Mouse (Mus musculus) neural tube, embryonic 12.5 days (tissue): ENCODE measurements around the gene Calm5. TPM values are rescaled to one million over a fixed set of nuclear protein-coding genes. Genes with fewer than 3 reads are reported as not detected.
"Not testable (repeated sequence)": the region's sequence is repeated elsewhere in the genome, so short reads cannot be mapped to it uniquely, and the experiment has no call there.

ENCODE experiments used
- ATAC-seq: fragments of 200-750 bp; cut with Nextera tagmentation; 2 replicates; pipeline ENCODE4 v1.8.0; 2017; ENCODE audit warnings: low read depth, mild to moderate bottlenecking, moderate TSS enrichment, moderate library complexity; ENCODE audit not compliant: low FRiP score
- H3K27ac ChIP-seq: fragments of 300-500 bp; sonication (generic); 2 replicates; pipeline ENCODE4 v1.5.1; 2016
- H3K27me3 ChIP-seq: fragments of 300-500 bp; sonication (generic); replicated peaks from 2 replicates; pipeline ENCODE4 v1.6.1; 2016; ENCODE audit warnings: mild to moderate bottlenecking
- H3K36me3 ChIP-seq: fragments of 300-500 bp; sonication (generic); 2 replicates; pipeline ENCODE4 v1.6.1; 2016; ENCODE audit warnings: mild to moderate bottlenecking
- H3K4me1 ChIP-seq: fragments of 300-500 bp; sonication (generic); 2 replicates; pipeline ENCODE4 v1.6.1; 2016
- H3K4me2 ChIP-seq: fragments of 300-500 bp; sonication (generic); replicated peaks from 2 replicates; pipeline ENCODE4 v1.6.1; 2016; ENCODE audit warnings: mild to moderate bottlenecking
- H3K4me3 ChIP-seq: fragments of 300-500 bp; sonication (generic); 2 replicates; pipeline ENCODE4 v1.5.1; 2016
- H3K9ac ChIP-seq: fragments of 300-500 bp; sonication (generic); 2 replicates; pipeline ENCODE4 v1.6.1; 2016; ENCODE audit warnings: mild to moderate bottlenecking
- H3K9me3 ChIP-seq: fragments of 300-500 bp; sonication (generic); 2 replicates; pipeline ENCODE4 v1.6.1; 2016; ENCODE audit warnings: mild to moderate bottlenecking
- WGBS: fragments of 180-500 bp; shearing (Covaris S2); methylation state at CpG from one replicate; pipeline ENCODE4 v1.1.7; 2016; 5-methylcytosine and 5-hydroxymethylcytosine counted together
- polyA plus RNA-seq: library from polyadenylated mRNA; unstranded; fragments of >200 nt; fragmentation: Nextera tagmentation; extraction: Ambion mirVana; gene quantifications from 2 replicates; pipeline ENCODE4 v1.2.1, GENCODE M21; 2016

Calm5 gene
- polyA plus RNA-seq, 1 experiment from 2014 or later = not detected

GRCm38 (mm10) chr13:3833644-3834043, 20.3 kb upstream of the Calm5 start:
- ATAC-seq = not testable (repeated sequence)

GRCm38 (mm10) chr13:3837312-3837807, 16.6 kb upstream of the Calm5 start, which contains the start of gene Calm4:
Gene Calm4, plus strand, starts transcription at chr13:3837757.
- H3K9me3 ChIP-seq, H3K4me2 ChIP-seq, H3K27ac ChIP-seq, H3K4me1 ChIP-seq, H3K9ac ChIP-seq, H3K27me3 ChIP-seq, ATAC-seq, H3K4me3 ChIP-seq, H3K36me3 ChIP-seq: not testable (repeated sequence)

More at GRCm38 (mm10) chr13:3833644-3834043, 20.3 kb upstream of the Calm5 start:
- not testable (repeated sequence) for H3K4me3 ChIP-seq, H3K9ac ChIP-seq, H3K4me2 ChIP-seq, H3K27ac ChIP-seq, H3K27me3 ChIP-seq, H3K4me1 ChIP-seq, H3K36me3 ChIP-seq, H3K9me3 ChIP-seq

- not testable (repeated sequence) for H3K27me3 ChIP-seq, H3K9me3 ChIP-seq, H3K4me1 ChIP-seq, H3K36me3 ChIP-seq, H3K4me3 ChIP-seq, H3K4me2 ChIP-seq, H3K9ac ChIP-seq, H3K27ac ChIP-seq, ATAC-seq
Measured at GRCm38 (mm10) chr13:3840662-3841061, 13.3 kb upstream of the Calm5 start.

DNA sequence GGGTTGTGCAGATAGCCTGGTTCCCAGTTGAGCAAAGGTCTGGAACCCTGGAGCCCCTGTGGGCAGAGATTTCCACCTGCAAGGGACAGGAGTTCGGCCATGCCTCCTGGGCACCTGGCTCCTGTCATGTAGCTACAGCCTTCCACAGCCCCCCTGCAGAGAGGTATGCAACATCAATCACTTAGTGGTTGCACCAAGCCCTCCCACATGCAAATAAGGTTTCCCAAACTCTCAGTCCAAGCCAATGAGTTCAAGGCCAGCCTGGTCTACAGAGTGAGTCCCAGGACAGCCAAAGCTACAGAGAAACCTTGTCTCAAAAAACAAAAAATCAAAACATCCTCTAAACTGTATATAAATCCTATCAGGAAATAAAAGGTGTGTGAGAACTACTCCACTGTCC, 3.6 kb upstream of the Calm5 start:
- Histone ChIP-seq H3K4me2 (no peak overlapping the region), H3K9me3 (no peaks in the 10 kb centered on the region), H3K9ac (no peak overlapping the region), H3K36me3 (no peaks in the 10 kb centered on the region), H3K4me3 (no peak overlapping the region), H3K27ac (no peak overlapping the region), H3K4me1 (no peaks in the 10 kb centered on the region), H3K27me3 (no peaks in the 10 kb centered on the region)
- WGBS = 70% methylated on average over 1 of the region's 1 CpGs
- ATAC-seq = no peak

GRCm38 (mm10) chr13:3854856-3855255, 883 bp downstream of the Calm5 start:
- WGBS = 82% methylated on average over 2 of the region's 2 CpGs
- Histone ChIP-seq H3K27me3 (no peaks in the 10 kb centered on the region), H3K4me3 (no peak overlapping the region), H3K4me1 (no peaks in the 10 kb centered on the region), H3K9me3 (no peaks in the 10 kb centered on the region), H3K27ac (no peak overlapping the region), H3K36me3 (no peaks in the 10 kb centered on the region), H3K4me2 (no peak overlapping the region), H3K9ac (no peak overlapping the region)
- no peak for ATAC-seq

- Histone ChIP-seq H3K9ac (no peak overlapping the region), H3K9me3 (no peaks in the 10 kb centered on the region), H3K36me3 (no peaks in the 10 kb centered on the region), H3K27me3 (no peaks in the 10 kb centered on the region), H3K4me3 (no peak overlapping the region), H3K4me2 (no peak overlapping the region), H3K27ac (no peak overlapping the region), H3K4me1 (no peaks in the 10 kb centered on the region)
- 79% methylated on average over 1 of the region's 1 CpGs for WGBS
- ATAC-seq = no peak
Measured at GRCm38 (mm10) chr13:3856252-3856651, 2.3 kb downstream of the Calm5 start.

- Histone ChIP-seq H3K4me2 (no peak overlapping the region), H3K27ac (no peak overlapping the region), H3K4me3 (no peak overlapping the region), H3K4me1 (no peaks in the 10 kb centered on the region), H3K27me3 (no peaks in the 10 kb centered on the region), H3K9ac (no peak overlapping the region), H3K36me3 (no peaks in the 10 kb centered on the region), H3K9me3 (no peaks in the 10 kb centered on the region)
- WGBS = 93% methylated on average over 8 of the region's 8 CpGs
- ATAC-seq = no peak
Measured at GRCm38 (mm10) chr13:3861251-3861650, 7.3 kb downstream of the Calm5 start.

DNA sequence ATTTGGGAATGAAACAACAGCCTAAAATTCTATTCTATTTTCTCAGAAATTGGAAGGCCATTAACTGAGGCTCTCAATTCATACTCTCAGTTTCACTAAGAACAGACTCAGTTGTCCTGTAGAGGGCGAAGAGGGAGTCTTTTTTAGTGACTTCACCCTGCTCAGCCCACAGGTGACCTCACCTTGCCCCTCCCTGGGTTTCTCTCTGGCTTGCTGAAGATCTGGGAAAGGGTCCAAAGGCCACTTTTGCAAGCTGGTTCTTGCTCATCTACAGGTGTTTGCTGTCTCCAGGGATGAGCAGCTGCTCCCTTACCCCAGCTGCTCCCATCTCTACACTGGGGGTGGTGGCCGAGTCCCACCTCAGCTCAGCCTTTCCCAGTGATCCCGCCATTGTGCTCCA, 8.4 kb downstream of the Calm5 start:
- Histone ChIP-seq H3K4me2 (no peak overlapping the region), H3K27me3 (no peaks in the 10 kb centered on the region), H3K9me3 (no peaks in the 10 kb centered on the region), H3K9ac (no peak overlapping the region), H3K4me1 (no peaks in the 10 kb centered on the region), H3K36me3 (no peaks in the 10 kb centered on the region), H3K4me3 (no peak overlapping the region), H3K27ac (no peak overlapping the region)
- 82% methylated on average over 3 of the region's 3 CpGs for WGBS
- no peak for ATAC-seq

GRCm38 (mm10) chr13:3862922-3863580, 9.1 kb downstream of the Calm5 start:
- Histone ChIP-seq H3K4me3 (no peak overlapping the region), H3K4me1 (no peaks in the 10 kb centered on the region), H3K9me3 (no peaks in the 10 kb centered on the region), H3K36me3 (no peaks in the 10 kb centered on the region), H3K4me2 (no peak overlapping the region), H3K9ac (no peak overlapping the region), H3K27ac (no peak overlapping the region), H3K27me3 (no peaks in the 10 kb centered on the region)
- no peak for ATAC-seq
- 88% methylated on average over 10 of the region's 10 CpGs for WGBS

DNA sequence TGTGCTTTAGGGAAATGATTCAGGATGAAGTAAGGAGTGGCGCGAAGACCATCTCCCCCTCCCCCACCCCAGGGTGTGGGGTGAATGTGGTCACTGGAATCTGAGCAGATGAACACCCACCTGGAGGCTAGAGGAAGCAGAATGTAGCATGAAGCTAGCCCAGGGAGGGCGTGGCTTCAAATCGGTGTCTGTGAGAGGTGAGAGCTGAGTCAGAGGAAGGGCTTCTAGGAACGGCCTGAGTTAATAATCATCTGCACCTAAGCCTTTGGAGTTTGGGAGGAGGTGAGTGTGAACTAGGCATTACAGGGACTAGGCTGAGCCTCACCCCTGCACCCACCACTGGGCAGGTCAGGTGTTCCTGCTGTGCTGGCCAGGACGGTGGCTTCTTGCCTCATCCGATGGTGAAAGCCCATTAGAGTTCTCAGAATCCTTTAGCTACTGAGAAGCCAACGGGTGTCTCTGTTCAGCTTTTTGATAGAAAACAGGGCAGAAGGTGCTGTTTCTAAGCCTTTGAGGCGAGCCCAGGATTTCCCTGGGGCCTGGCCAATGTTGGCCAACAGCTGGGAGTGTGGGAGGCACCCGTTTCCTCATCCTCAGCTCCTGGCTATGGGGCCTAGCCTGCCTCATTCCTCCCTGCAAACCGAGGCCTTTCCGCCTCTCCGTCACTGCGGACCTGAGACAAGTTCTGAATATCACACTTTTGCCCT, 11.8 kb downstream of the Calm5 start:
- Histone ChIP-seq H3K4me3 (no peak overlapping the region), H3K9ac (no peak overlapping the region), H3K9me3 (no peaks in the 10 kb centered on the region), H3K4me2 (no peak overlapping the region), H3K36me3 (no peaks in the 10 kb centered on the region), H3K27ac (no peak overlapping the region), H3K4me1 (no peaks in the 10 kb centered on the region), H3K27me3 (no peaks in the 10 kb centered on the region)
- 89% methylated on average over 14 of the region's 14 CpGs for WGBS
- ATAC-seq = no peak

DNA sequence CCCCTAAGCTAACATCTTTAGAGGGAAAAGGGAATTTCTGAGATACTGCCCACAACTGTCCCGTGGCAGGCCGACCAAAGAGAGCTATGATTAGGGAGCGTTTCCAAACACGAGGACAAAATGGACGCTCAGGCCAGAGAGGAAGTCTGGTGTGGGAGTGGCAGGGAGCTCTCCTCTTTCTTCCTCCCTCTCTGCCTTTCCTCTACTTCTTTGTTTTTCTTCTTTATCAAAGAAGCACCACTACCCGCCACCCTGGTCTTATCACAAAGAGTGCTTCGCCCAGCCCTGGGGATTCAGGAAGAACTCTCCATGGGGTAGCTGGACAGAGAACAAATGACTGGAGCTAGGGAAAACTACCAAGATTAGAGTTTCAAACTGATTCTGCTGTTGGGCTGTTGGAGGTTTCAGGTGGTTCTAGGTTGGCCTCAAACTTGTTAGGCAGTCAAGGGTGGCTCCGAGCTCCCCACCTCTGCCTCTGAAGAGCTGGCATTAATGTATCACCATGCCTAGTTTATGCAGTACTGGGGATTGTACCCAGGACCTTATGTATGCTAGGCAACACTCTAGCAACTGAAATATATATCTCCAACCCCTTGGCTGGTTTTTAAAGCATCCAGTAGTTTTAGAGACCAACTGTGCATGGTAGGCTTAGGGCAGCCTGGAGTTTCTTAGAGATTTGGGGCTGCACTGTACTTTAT, 12.5 kb downstream of the Calm5 start:
- WGBS = 88% methylated on average over 8 of the region's 8 CpGs

DNA sequence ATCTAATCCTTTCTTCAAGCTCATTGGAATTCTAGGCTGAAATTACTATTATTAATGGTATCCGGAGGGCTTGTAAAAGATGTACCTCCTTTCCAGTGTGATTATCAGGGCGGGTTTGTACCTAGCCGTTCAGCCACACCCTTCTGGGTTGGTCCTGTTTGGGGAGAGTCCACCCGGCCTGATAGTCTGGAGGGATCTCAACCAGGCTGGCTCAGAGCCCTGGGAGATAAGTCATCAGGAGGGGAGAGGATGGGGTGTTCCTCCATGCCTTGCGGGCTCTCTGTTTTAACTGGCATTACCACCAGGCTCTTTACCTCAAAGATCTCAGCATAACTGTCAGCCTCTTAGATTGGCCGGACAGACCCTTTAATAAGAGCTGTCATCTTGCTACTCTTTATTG, 13.2 kb downstream of the Calm5 start:
- Histone ChIP-seq H3K9me3 (no peaks in the 10 kb centered on the region), H3K27me3 (no peaks in the 10 kb centered on the region), H3K4me2 (no peak overlapping the region), H3K9ac (no peak overlapping the region), H3K4me1 (no peaks in the 10 kb centered on the region), H3K27ac (no peak overlapping the region), H3K4me3 (no peak overlapping the region), H3K36me3 (no peaks in the 10 kb centered on the region)
- WGBS = 89% methylated on average over 6 of the region's 6 CpGs
- ATAC-seq = no peak

More for the DNA sequence above, 12.5 kb downstream of the Calm5 start:
- H3K27me3 ChIP-seq = no peaks in the 10 kb centered on the region
- H3K4me1 ChIP-seq = no peaks in the 10 kb centered on the region
- no peak overlapping the region for H3K4me2 ChIP-seq
- ATAC-seq = no peak
- no peak overlapping the region for H3K9ac ChIP-seq
- no peak overlapping the region for H3K27ac ChIP-seq
- no peaks in the 10 kb centered on the region for H3K36me3 ChIP-seq
- no peaks in the 10 kb centered on the region for H3K9me3 ChIP-seq
- H3K4me3 ChIP-seq = no peak overlapping the region
